ENCODE assay signal across 8 mouse cellular contexts in genomic region chr17:25868601-25869191, GRCm38 (mm10). TPM values are rescaled to one million over a fixed set of nuclear protein-coding genes. Genes with fewer than 3 reads are reported as not detected.
A peak's percentile ranks its signal among the peaks of the same experiment; 100 is the strongest.
DNase-seq lines count a peak whose midpoint lies in the region; ATAC-seq and TF ChIP-seq lines count a peak whose summit lies in the region.

Mcrip2 (minus strand) TSS chr17:25868764.

- under 1% methylated on average over 24 of the region's 24 CpGs for WGBS in embryonic facial prominence, embryonic 10.5 days
- under 1% methylated on average over 24 of the region's 24 CpGs for WGBS in kidney, adult 2 months
- WGBS in limb, embryonic 13.5 days: 1% methylated on average over 23 of the region's 24 CpGs
- WGBS in midbrain, embryonic 15.5 days: under 1% methylated on average over 24 of the region's 24 CpGs

- peak; percentile 87 for ATAC-seq in limb, embryonic 13.5 days (ENCODE audit: low FRiP score, low read depth)
- ATAC-seq in midbrain, embryonic 15.5 days (replicated peaks): peak; percentile 83

- H3K9me3 ChIP-seq in embryonic facial prominence, embryonic 10.5 days: no peaks in the 10 kb centered on the region
- no peaks in the 10 kb centered on the region for H3K9me3 ChIP-seq in limb, embryonic 13.5 days
- H3K9me3 ChIP-seq in midbrain, embryonic 15.5 days: no peaks in the 10 kb centered on the region

- H3K4me2 ChIP-seq in limb, embryonic 13.5 days (replicated peaks): peak within 1 kb of the TSS; percentile 99
- peak within 1 kb of the TSS; percentile 98 for H3K4me2 ChIP-seq in midbrain, embryonic 15.5 days

- DNase-seq in urinary bladder, adult 18-20 months (ENCODE audit: low spot score in 2 of 2): peak; percentile 75 to 84
- DNase-seq in urinary bladder, postnatal 10 days (ENCODE audit: low spot score): no peak
- DNase-seq in embryonic facial prominence, embryonic 10.5 days (ENCODE audit: low spot score): peak; percentile 85
- DNase-seq in heart, adult 18-20 months: peak; percentile 89 to 92
- DNase-seq in kidney, adult 2 months: peak; percentile 94
- peak; percentile 58 for DNase-seq in splenic B cell, adult 2 months (ENCODE audit: low read depth, low spot score)

- TF ChIP-seq POLR2A in kidney, adult 2 months (IDR thresholded peaks at IDR 0.05; ENCODE audit: low read depth, low read length): peak; percentile 78

- H3K27me3 ChIP-seq in embryonic facial prominence, embryonic 10.5 days (replicated peaks; ENCODE audit: low read depth, poor library complexity, severe bottlenecking): no peaks in the 10 kb centered on the region
- no peaks in the 10 kb centered on the region for H3K27me3 ChIP-seq in kidney, adult 2 months (replicated peaks; ENCODE audit: control insufficient read depth, insufficient read depth, low read length)
- no peaks in the 10 kb centered on the region for H3K27me3 ChIP-seq in limb, embryonic 13.5 days
- no peaks in the 10 kb centered on the region for H3K27me3 ChIP-seq in midbrain, embryonic 15.5 days (replicated peaks)
- no peaks in the 10 kb centered on the region for H3K27me3 ChIP-seq in splenic B cell, adult 2 months (ENCODE audit: control insufficient read depth, insufficient read depth, low read length, poor library complexity, severe bottlenecking)

- TF ChIP-seq CTCF in kidney, adult 2 months (conservative IDR thresholded peaks at IDR 0.05; ENCODE audit: insufficient read depth, insufficient read length, low read depth, low read length): no peak

- peak within 1 kb of the TSS; percentile 80 for H3K27ac ChIP-seq in embryonic facial prominence, embryonic 10.5 days (replicated peaks)
- H3K27ac ChIP-seq in kidney, adult 2 months (ENCODE audit: insufficient read depth, low read depth, low read length): peak within 1 kb of the TSS; percentile 88
- H3K27ac ChIP-seq in limb, embryonic 13.5 days: peak within 1 kb of the TSS; percentile 63; the same call in 1 of the 2 replicates
- peak within 1 kb of the TSS; percentile 69 for H3K27ac ChIP-seq in midbrain, embryonic 15.5 days

- peaks cover 4% of the 10 kb centered on the region; the same call in 1 of the 2 replicates for H3K36me3 ChIP-seq in embryonic facial prominence, embryonic 10.5 days (replicated peaks)
- no peaks in the 10 kb centered on the region for H3K36me3 ChIP-seq in kidney, adult 2 months (ENCODE audit: control insufficient read depth, insufficient read depth, low read length)
- H3K36me3 ChIP-seq in limb, embryonic 13.5 days: no peaks in the 10 kb centered on the region
- no peaks in the 10 kb centered on the region for H3K36me3 ChIP-seq in midbrain, embryonic 15.5 days (replicated peaks)
- H3K36me3 ChIP-seq in splenic B cell, adult 2 months (ENCODE audit: control insufficient read depth, insufficient read depth, low read length, poor library complexity, severe bottlenecking): no peaks in the 10 kb centered on the region; the same call in 1 of the 2 replicates

- H3K4me3 ChIP-seq in embryonic facial prominence, embryonic 10.5 days: peak within 1 kb of the TSS; percentile 92
- peak within 1 kb of the TSS; percentile 87 for H3K4me3 ChIP-seq in kidney, adult 2 months (ENCODE audit: insufficient read depth, low read depth, low read length)
- peak within 1 kb of the TSS; percentile 82 for H3K4me3 ChIP-seq in limb, embryonic 13.5 days
- H3K4me3 ChIP-seq in midbrain, embryonic 15.5 days: peak within 1 kb of the TSS; percentile 79

- peaks cover 33% of the 10 kb centered on the region for H3K4me1 ChIP-seq in embryonic facial prominence, embryonic 10.5 days
- H3K4me1 ChIP-seq in kidney, adult 2 months (ENCODE audit: control insufficient read depth, insufficient read depth, low read length): peaks cover 18% of the 10 kb centered on the region; the same call in 1 of the 2 replicates
- peaks cover 15% of the 10 kb centered on the region for H3K4me1 ChIP-seq in limb, embryonic 13.5 days
- peaks cover 15% of the 10 kb centered on the region for H3K4me1 ChIP-seq in midbrain, embryonic 15.5 days

- peak within 1 kb of the TSS; percentile 72 for H3K9ac ChIP-seq in limb, embryonic 13.5 days
- peak within 1 kb of the TSS; percentile 67 for H3K9ac ChIP-seq in midbrain, embryonic 15.5 days

RNA-seq across cellular contexts. Expression of gene Mcrip2, which starts in this region (rescaled TPM):
- 17.3 and 20.2 TPM in 2 replicates for polyA plus RNA-seq in embryonic facial prominence, embryonic 10.5 days (2016; fragmentation: Nextera tagmentation; extraction: Ambion mirVana)
- total RNA-seq in heart, adult 18-20 months (2021): 100 to 1,000 TPM; 283 to 318 TPM
- 258 and 286 TPM in 2 replicates for polyA plus RNA-seq in kidney, adult 2 months (2012; rRNA removed)
- polyA plus RNA-seq in limb, embryonic 13.5 days (2015; fragmentation: Nextera tagmentation; extraction: Ambion mirVana): 9.8 and 12.2 TPM in 2 replicates
- 18.5 and 19.8 TPM in 2 replicates for polyA plus RNA-seq in midbrain, embryonic 15.5 days (2015; fragmentation: Nextera tagmentation; extraction: Ambion mirVana)

Comparison
In these comparisons a context has a peak if more than half of its experiments do, and no peak if none do; other contexts are left out.
1. RNA of gene Mcrip2 (polyA plus RNA-seq): 258 to 286 TPM in kidney, adult 2 months; 18.5 to 19.8 TPM in midbrain, embryonic 15.5 days, 17.3 to 20.2 TPM in embryonic facial prominence, embryonic 10.5 days and 9.8 to 12.2 TPM in limb, embryonic 13.5 days; every median in the first group is over 10 times any median in the second.
2. Peak in every context shown above with its lines, with median percentiles within 50 percentile points of each other: H3K27ac ChIP-seq and H3K4me3 ChIP-seq.